Mouse (Mus musculus): ENCODE results near the gene Hspb2.

Hspb2 gene

DNA sequence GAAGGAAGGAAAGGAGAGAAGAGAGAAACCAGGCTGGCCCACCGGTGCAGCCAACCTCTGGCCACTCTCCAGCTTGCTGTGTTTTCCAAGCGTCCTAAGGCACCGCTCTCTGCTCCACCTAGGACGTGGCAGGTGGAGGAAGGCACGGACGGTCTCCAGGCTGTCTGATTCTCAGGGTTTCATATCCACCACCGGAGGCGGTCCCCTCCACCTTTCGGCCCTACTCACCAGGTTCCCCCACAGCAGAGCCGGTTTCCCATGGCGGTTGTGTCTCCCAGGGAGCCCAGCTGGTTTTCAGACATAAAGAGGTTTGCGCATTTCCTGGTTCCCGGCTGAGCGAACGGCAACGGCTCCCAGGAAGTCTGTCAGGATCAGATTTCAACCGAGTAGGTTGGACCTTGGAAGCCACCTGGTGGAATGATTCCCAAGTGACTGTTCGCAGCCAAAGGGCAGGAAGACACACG, 5.9 kb downstream of the Hspb2 start, which contains the start of gene 2310030G06Rik:
Gene 2310030G06Rik, minus strand, starts transcription at position 323 of the 464 bp plus-strand sequence.
- peak; percentile 52 for DNase-seq

DNA sequence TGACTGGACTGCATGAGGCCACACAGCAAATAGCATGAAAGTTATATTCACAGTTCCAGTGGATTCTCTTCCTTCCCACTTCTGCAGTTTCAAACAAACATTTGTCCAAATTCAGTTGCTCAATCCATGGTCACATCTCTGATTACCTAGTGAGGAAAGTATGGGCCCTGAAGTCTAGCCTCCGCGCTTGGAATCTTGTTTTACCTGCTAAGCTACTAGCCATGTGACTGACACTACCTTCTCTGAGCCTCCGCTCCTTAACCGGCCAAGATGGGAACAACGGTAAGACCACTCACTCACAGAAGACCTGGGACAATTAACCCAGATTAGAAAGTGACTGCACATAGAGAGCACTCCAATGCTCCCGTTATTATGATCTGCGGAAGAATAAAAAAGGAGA, 6.3 kb downstream of the Hspb2 start:
- DNase-seq: no peak

DNA sequence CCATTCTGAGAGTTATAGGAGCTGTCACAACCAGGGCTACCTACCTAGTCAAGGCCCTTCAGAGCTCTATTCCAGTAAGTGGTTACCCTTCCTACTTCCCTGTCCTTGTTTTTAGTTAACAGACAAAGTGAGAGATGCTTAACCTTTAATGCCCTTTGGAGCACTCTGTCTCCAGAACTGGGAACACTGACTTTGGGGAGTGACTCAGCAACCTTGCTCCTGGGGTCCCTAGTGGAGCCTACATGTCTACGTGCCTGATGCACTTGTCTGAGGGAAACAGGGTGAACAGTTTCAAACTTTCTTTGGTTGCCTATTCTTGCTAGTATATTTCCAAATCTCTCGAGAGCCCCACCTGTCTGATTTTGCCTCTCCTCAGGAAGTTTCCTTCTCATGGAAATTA, 9.4 kb downstream of the Hspb2 start:
- DNase-seq: no peak

DNA sequence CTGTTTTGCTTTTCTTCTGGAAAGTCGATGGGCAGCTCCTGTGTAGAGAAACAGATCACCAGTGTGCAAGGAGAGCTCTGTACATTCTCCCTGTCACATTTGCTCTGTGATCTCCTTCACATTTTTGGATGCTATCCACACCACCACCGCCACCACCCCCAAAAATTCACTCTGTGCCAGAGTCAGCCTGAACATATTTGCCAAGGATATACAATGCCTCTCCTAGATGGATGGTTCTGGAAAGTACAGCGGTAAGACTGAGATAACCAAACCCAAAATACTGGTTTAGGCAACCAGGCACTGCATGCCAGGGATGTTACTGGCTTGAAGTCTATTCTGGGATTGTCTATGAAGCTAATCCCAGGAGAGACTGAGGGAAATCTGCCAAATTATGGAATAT, 9.9 kb downstream of the Hspb2 start:
- DNase-seq: no peak

DNA sequence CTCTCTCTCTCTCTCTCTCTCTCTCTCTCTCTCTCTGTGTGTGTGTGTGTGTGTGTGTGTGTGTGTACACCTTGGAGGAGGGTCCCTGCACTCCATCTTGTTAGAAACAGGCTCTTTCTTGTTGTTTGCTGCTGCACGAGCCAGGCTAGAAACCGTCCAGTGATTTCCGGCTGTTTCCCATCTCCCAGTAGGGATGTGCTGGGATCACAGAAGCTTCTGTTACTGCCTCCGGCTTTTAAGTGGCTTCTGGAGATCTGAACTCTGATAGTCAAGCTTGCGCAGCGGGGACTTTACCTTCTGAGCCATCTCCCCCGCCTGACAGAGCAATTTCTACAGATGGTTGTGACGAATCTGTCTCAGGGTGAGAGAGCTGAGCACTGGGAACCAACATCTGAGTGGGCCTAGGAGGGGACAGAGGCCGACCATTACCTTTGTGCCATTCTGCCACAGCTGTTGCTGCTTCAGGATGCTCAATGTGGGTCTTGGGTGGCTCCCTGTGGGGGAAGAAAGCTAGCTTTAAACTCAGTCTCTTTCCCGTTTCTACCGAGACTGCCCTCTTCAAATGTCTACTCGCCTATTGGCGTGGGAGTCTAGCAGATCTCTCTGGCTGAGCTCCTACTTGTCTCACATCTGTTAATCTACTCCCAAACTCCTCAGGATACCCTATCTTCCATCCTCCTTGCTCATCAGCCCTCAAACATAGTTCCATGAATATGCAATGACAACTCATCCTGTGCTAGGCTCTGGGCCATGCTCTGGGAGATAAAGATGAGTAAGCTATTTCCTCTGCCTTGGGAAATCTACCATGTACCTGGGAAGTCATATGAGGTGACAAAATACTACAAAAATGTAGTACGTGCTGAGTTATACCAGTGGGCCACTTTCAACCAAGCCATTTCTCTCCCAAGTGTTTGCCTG, 11.0 kb downstream of the Hspb2 start:
- DNase-seq: no peak

DNA sequence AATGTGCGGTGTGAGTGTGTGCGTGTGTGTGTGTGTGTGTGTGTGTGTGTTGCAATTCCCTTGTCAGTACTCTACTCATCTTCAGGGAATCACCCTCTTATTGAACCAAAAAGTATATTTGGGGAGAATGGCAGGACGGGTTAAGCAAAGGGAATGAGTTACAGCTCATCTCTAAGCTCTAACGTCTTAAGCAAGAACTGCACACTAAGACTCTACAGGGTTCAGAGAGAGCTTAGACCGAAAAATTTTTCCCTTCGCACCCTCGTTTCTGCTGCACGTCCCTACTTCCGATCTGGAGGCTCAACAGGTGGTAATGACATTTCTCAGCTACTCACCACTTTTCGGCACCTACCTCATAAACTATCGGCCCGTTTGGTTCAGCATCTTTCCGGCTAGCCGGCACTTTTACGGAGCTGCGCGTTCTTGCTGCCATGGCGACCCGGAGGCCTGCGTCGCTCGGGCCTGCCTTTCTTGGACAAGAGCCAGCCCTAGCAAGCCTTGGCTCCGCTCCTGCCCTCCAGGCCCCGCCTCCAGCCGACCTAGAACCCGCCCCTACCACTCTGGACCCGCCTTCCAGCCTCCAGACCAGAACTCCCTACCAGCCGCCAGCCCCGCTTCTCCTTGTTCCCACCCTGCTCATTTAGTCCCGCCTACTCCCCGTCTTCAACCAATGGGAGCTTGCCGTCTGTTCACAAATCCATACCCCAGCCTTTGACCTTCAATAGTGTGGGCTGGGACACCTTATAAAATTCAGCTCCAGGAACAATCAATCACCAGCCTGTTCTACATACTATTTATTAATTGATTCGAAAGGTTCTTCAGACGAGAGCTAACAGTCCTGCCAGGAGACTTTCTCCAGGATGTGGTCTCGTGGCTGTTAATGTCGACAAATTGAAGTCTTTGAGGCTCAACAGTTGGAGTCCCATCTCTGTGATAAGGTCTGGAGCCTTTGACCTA, 13.0 kb downstream of the Hspb2 start, which contains the start of gene Dixdc1:
Gene Dixdc1, minus strand, starts transcription at position 604 of the 957 bp plus-strand sequence.
- peak; percentile 84 for DNase-seq

DNA sequence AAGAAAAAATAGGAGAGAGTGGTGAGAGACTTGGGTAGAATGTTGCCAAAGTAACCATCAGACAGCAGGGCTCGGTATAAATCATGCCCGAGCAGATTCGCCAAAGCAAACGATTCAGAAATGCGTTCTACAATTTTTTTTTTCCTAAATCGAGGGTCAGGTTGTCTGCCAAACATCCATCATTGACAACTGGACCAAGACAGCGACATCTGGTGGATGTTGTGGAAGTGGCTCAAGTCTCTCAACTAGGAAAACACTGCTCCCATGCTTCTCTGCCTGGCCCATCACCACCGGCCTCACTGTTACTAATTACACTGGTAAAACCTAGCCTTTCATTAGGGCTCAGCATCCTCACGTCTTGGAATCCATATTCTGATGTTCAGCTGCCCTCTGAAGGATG, 17.2 kb downstream of the Hspb2 start:
- peak; percentile 85 for DNase-seq

DNA sequence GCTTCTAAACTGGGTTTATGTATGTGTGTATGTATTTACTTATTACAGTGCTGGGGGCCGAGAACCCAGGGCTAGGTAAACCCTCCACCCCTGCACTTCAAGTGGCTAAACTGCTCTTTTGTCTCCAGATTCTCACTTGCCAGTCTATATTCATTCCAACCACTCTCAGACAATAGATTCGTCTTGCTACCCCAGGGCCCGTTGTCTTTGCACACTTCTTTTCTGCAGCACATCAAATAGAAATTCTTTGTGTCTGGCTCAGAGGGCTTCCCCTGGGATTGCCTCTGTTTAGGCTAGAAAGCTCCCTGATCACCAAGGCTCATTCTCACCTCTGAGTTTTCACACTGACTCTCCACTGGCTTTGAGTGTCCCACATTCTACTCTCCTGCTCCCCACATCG, 19.6 kb downstream of the Hspb2 start:
- DNase-seq: no peak

DNA sequence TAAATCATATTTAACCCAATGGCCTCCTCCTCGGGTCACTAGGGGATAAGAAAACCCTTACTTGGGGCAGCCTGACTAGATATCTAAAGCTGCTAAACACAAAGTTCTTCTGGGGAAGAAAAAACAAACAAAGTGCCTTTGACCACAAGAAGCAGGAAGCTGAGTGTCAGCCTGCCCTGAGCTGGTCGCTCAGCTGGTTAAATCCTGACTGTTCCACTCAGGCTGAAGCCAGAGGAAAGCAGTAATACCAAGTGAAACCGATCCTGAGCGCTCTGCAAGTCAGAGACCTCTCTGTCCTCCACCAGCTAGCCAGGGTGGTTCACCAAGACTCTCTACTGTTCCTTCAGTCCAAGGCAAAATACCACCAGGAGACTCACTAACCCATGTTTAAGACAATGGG, 22.6 kb downstream of the Hspb2 start:
- DNase-seq: no peak

DNA sequence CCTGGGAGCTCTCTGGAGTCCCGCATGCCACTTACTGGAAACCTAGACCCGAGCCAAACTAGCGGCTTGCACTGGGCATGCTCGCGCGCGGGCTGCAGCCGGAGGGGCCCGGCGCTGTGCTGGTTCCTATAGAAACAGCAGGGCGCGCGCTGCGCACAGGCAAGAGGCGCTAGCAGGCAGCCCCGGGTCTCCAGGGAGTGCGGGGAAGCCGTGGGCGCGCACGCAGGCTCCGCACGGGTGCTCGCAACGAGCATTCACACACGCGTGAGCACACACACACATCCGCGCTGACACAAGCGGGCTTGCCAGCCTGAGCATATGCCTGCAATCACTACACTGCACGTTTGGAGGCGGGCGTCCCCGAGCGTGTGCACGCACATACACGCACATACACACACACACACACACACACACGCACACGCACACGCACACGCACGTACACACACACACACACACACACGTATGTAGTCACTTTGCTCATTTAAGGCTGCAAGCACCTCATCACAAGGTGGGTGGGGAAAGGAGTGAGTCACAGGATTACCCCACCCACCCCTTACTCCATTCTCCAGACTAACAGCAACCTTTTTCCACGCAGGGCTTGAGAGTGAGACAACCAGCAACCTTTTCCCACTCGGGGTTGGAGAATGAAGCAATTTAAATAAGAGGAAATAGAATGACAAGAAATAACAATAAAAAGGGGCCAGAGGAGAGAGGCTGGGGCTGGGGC, 24.1 kb downstream of the Hspb2 start:
- DNase-seq: peak; percentile 82

DNA sequence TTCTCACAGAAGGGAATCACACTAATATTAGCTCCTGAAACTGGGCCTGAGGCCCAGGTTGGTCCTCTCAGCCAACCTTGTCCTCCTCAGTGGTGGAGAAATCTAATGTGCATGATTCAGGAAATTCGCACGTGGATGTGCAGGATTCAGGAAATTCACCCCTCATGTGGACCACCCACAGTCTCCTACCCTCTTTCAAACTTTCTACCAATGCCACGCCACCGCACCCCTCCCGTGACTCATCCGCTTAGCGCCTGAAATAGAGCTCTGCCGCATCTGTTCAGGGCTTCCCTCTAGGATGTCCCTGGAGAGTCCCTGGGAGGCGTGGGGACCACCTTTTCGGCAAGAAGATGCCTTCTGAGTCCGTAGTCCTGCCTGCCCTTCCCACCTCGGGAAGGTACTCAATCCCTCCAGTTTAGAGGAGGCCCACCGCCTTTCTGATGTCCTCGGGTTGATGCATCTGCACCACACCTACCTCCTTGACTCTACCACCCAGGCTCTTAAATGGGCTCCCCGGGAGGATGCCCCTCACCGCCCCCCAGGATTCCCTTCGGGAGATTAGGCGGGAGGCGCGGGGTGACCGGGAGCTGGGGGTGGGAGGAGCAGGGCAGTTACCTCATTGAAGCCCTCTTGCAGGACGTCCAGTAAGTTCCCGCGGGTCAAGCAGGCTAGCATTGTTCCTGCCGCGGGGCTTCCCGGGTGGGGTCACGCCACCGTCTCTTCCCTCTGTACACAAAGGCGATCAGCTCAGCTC, 24.8 kb downstream of the Hspb2 start:
- DNase-seq: peak; percentile 71

DNA sequence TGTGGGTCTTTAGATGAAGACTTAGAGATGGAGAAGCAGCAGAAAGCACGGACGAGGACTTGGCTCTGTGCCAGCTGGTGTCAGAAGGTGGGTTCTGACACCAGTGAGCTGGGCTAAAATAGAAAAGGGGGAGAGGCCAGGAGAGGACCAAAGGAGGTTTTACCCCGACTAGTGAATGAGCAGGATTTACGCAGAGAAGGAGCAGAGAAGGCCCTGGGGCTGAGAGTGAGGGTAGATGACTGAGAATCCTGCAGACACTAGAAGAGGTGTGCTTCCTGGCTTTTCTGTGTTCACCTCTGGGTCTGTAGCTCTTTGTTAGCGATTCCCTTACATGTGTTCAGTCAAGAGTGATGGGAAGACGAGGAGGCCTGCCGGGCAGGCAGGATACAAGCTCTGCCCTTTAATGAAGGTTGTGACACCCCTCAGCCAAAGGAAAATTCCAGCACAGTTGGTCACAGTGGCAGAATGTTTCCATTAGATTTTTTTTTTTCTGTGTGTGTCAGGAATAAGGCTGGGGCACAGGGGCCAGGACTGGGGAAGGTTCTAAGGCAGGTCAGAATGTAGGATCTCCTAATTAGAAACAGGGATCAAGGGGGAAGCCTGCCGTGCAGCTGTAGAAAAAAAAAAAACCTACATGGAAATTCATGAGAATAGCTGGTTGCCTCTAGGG, 26.1 kb downstream of the Hspb2 start:
- DNase-seq: peak; percentile 74

DNA sequence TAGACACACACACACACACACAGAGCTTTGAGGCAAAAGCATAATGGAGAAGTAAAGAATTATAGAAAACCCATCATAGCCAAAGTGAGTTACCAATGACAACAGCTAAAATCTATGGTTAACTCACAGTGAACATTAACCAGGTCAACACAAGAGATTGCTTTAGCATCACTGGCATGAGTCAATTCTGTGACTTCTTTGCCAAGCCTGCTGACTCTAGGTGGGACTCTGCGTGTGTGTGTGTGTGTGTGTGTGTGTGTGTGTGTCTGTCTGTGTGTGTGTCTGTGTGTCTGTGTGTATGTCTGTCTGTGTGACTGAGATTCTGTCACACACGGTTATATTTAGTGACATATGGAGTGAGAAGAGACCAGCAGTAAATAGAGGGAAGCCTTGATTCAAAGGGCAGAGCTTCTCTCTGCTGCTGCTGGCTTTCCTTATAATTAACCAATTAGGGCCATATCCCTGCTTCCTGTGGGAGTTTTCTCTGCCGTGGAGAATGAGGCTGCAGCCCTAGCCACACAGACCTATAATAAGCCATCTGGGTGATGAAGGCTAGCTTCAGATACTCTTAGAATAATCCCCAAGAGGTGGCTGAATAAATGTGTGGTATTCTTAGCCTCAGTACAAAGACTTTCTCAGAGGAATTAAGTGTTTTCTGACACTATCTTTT, 27.4 kb downstream of the Hspb2 start:
- DNase-seq: no peak

DNA sequence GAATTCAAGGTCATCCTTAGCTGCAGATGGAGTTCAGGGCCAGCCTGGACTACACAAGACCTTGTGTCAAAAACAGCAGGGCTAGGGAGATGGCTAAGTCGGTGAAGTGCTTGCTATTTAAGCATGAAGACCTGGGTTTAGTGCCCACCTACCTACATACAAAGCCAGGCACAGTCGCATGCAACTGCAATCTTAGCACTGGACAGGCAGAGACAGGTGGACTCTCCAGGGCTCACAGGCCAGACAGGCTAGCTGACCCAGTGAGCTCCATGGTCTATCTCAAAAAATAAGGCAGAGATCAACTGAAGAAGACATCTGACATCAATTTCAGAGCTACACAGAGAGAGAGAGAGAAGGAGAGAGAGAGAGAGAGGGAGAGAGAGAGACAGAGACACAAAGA, 28.0 kb downstream of the Hspb2 start:
- no peak for DNase-seq

DNA sequence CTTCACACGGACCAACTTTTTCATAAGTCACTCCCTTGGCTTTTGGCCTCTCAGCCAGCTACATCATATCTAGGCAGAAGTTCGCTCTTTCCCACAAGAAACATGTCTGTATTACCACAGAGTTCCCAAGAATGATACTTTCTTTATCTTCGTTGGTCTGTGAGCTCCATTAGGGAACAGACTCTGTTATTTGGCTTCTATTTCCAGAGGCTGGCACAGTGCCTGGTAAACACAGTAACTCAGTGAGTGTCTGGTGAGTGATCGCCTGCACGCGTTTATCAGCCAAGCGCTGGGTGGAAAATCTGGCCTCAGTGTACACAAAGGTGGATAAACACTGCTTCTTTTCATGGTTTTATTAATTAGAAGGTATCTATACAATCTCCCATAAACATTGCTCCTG, 28.7 kb downstream of the Hspb2 start:
- peak; percentile 92 for DNase-seq

DNA sequence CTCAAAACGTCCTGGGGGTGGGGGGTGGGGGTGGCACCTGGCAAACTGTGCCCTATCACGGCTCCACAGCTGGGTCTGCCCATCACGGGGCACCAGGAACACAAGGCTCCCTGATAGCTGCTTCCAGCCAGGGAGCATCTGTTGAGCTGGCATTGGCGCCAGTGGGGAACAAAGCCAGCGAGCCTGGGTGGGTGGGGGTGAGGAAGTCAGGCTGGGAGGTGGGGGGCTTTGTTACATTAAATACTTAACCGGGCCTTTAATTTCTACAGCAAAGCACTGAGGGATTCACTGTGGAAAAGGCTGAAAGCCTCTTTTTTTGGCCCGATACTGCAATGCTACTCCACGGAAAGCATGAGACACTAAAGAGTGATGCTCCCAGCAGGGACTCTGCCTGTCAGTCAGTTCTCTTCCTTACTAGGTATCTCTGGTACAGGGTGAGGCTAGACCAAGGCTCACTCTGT, 29.7 kb downstream of the Hspb2 start:
- DNase-seq: peak; percentile 68

DNA sequence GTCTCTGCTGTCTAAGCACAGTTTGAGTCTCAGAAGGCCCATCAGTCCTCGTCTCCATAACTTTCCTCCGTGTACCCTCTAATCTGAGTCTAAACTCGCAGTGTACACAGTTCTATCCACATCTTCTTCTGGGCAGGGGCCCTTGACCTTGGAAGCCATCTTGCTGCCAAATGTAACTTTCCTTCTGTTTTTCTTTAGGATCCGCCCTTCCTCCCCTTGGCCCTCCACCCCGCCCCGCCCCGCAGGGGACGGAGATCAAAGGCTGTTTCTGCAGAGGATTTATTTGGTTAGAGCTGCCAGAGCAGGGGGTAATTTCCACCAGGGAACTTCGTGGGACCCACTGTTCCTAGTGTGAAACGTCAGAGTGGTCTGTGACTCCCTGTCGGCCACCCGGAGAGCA, 31.1 kb downstream of the Hspb2 start:
- DNase-seq: no peak

DNA sequence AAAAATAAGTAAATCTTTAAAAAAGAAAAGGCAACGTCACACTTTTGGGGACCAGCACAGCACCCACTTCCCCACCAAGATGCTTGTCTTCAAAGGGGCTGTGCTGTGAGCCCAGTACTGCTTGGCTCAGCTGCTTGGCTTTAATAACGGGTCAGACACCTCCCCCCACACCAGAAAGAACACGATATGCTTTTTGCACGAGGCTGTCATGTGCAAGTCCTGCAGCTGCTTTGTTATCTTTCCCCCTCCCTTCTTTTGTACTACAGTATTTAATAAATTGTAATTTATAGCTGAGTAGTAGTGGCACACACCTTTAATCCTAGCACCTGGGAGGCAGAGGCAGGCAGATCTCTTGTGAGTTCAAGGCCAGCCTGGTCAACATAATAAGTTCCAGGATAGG, 33.3 kb downstream of the Hspb2 start:
- DNase-seq: no peak

DNA sequence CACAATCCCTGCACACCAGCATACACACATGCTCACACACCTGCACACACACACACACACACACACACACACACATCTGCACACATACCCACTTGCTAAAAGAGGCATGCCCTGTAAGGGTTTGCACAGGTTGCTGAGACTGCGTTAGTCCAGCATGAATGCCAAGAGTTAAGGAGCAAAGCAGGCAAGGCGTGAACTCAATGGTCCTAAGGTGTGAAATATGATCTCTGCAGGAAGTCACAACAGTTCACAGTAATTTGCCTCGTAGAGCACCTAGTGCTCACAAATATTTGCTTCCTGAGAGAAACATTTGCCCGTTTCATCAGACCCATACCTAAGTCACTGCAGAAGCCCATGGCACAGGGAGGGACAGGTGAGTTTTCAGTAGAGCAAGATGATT, 38.0 kb downstream of the Hspb2 start:
- DNase-seq: no peak

DNA sequence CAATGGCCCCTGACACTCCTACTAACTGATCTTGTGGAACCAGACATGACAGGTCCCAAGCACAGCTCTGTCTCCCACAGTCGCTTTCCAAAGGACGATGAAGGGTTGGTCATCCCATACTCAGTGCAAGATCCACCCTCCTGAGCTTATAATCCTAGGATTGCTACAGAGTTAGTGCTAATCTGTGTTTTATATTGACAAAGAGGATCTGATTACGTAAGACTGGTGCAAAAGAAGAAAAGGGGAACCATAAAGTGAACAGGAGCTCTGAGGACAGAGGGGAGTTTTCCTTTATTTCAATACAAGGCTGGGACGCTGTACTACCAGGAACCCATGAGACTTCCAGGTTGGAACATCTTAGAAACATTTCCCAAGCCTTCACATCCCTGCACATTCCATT, 40.8 kb downstream of the Hspb2 start:
- DNase-seq: no peak

DNA sequence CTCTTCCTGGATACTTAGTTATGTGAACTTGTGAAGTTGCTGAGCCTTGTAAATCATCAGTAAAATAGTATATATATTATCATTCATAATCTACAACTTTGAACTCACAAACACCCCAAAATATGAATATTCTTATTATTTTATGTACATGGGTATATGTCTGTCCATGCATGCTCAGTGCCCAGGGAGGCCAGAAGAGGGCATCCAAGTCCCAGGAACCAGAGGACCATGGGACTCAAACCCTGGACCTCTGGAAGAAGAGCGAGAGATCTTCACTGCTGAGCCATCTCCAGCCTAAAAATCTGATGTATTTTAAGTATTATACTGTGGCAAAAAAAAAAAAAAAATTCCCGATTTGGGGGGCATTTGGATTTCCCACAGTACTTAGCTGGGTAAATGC, 43.0 kb downstream of the Hspb2 start:
- DNase-seq: no peak
